Comparison of ENCODE assay signal across 7 mouse cellular contexts in genomic region chr8:80738046-80738387, GRCm38 (mm10). TPM values are rescaled to one million over a fixed set of nuclear protein-coding genes. Genes with fewer than 3 reads are reported as not detected.
DNase-seq lines count a peak whose midpoint lies in the region; ATAC-seq and TF ChIP-seq lines count a peak whose summit lies in the region.

No protein-coding gene starts in this region.

- TF ChIP-seq CTCF in CH12.LX (conservative IDR thresholded peaks at IDR 0.05 in 1 of 2, IDR thresholded peaks at IDR 0.05 in 1 of 2; ENCODE audit: low read depth in 2 of 2, low read length in 2 of 2), result no peak

- H3K79me2 ChIP-seq in CH12.LX (replicated peaks; ENCODE audit: control insufficient read depth, extremely low read depth, insufficient read depth, poor library complexity, severe bottlenecking), result peaks cover 33% of the 10 kb centered on the region

- H3K9me3 ChIP-seq in CH12.LX (replicated peaks; ENCODE audit: low read length), result no peaks in the 10 kb centered on the region
- H3K9me3 ChIP-seq in forebrain, embryonic 13.5 days (replicated peaks), result no peaks in the 10 kb centered on the region
- H3K9me3 ChIP-seq in hindbrain, embryonic 14.5 days (ENCODE audit: control insufficient read depth, low read length), result no peaks in the 10 kb centered on the region
- H3K9me3 ChIP-seq in midbrain, embryonic 10.5 days (replicated peaks), result no peaks in the 10 kb centered on the region

- in situ Hi-C loops in CH12.LX (cut with MboI; ENCODE audit: low pct_ligation_motif_present, low pct_unique_long_range_greater_than_20kb, low sequenced_read_pairs), result no loop called here

- no peak for TF ChIP-seq POLR2A in CH12.LX (IDR thresholded peaks at IDR 0.05; ENCODE audit: low read depth, low read length)

- H3K27me3 ChIP-seq in CH12.LX (replicated peaks), result no peaks in the 10 kb centered on the region
- H3K27me3 ChIP-seq in forebrain, embryonic 13.5 days, result no peaks in the 10 kb centered on the region
- H3K27me3 ChIP-seq in hindbrain, embryonic 14.5 days (ENCODE audit: control insufficient read depth, insufficient read depth, low read length), result no peaks in the 10 kb centered on the region
- no peaks in the 10 kb centered on the region for H3K27me3 ChIP-seq in midbrain, embryonic 10.5 days (ENCODE audit: low read depth, poor library complexity, severe bottlenecking)

- peak overlapping the region; percentile 82 for H3K4me2 ChIP-seq in CH12.LX (ENCODE audit: insufficient read depth, low read depth, poor library complexity, severe bottlenecking)
- peak overlapping the region; percentile 85 for H3K4me2 ChIP-seq in forebrain, embryonic 13.5 days
- H3K4me2 ChIP-seq in hindbrain, embryonic 14.5 days (replicated peaks), result peak overlapping the region; percentile 71

- peak overlapping the region; percentile 79 to 95 (median 87) for H3K4me3 ChIP-seq in CH12.LX (replicated peaks in 1 of 3; ENCODE audit: low read depth in 2 of 3, low read length in 2 of 3, poor library complexity in 1 of 3)
- peak overlapping the region; percentile 90 for H3K4me3 ChIP-seq in forebrain, embryonic 13.5 days
- H3K4me3 ChIP-seq in hindbrain, embryonic 14.5 days (replicated peaks; ENCODE audit: low read length), result peak overlapping the region; percentile 74
- peak overlapping the region; percentile 92 for H3K4me3 ChIP-seq in midbrain, embryonic 10.5 days

- TF ChIP-seq RAD21 in CH12.LX (IDR thresholded peaks at IDR 0.05; ENCODE audit: low read depth, low read length), result no peak

- no peak for ATAC-seq in forebrain, embryonic 13.5 days
- ATAC-seq in hindbrain, embryonic 14.5 days (ENCODE audit: low FRiP score), result no peak
- no peak for ATAC-seq in granulocyte monocyte progenitor cell, adult 5-6 weeks (replicated peaks; ENCODE audit: poor library complexity, severe bottlenecking)

- peaks cover 3 to 26% of the 10 kb centered on the region in 2 experiments; a peak in 3 of 4 replicates for H3K4me1 ChIP-seq in CH12.LX (ENCODE audit: control insufficient read depth in 1 of 2, insufficient read depth in 2 of 2)
- peaks cover 11% of the 10 kb centered on the region for H3K4me1 ChIP-seq in forebrain, embryonic 13.5 days
- peaks cover 8% of the 10 kb centered on the region; the same call in 1 of the 2 replicates for H3K4me1 ChIP-seq in hindbrain, embryonic 14.5 days (replicated peaks; ENCODE audit: control insufficient read depth, insufficient read depth, low read length)
- H3K4me1 ChIP-seq in midbrain, embryonic 10.5 days, result peaks cover 18% of the 10 kb centered on the region

- peaks cover 9 to 21% of the 10 kb centered on the region in 2 experiments for H3K36me3 ChIP-seq in CH12.LX (replicated peaks in 1 of 2; ENCODE audit: control insufficient read depth in 1 of 2, insufficient read depth in 1 of 2, low read length in 1 of 2)
- peaks cover 23% of the 10 kb centered on the region for H3K36me3 ChIP-seq in forebrain, embryonic 13.5 days (ENCODE audit: poor library complexity, severe bottlenecking)
- peaks cover 28% of the 10 kb centered on the region for H3K36me3 ChIP-seq in hindbrain, embryonic 14.5 days (replicated peaks; ENCODE audit: control insufficient read depth, insufficient read depth)
- H3K36me3 ChIP-seq in midbrain, embryonic 10.5 days, result peaks cover 34% of the 10 kb centered on the region

- H3K9ac ChIP-seq in CH12.LX (ENCODE audit: insufficient read depth, low read depth), result peak overlapping the region; percentile 88
- H3K9ac ChIP-seq in forebrain, embryonic 13.5 days, result peak overlapping the region; percentile 97
- H3K9ac ChIP-seq in hindbrain, embryonic 14.5 days, result peak overlapping the region; percentile 73

- H3K27ac ChIP-seq in CH12.LX (ENCODE audit: insufficient read depth, low read depth), result peak overlapping the region; percentile 90
- peak overlapping the region; percentile 100 for H3K27ac ChIP-seq in forebrain, embryonic 13.5 days
- peak overlapping the region; percentile 95 for H3K27ac ChIP-seq in hindbrain, embryonic 14.5 days
- H3K27ac ChIP-seq in midbrain, embryonic 10.5 days (replicated peaks), result peak overlapping the region; percentile 98

- dilution Hi-C loops in CH12.LX (cut with MboI; ENCODE audit: extremely low pct_ligation_motif_present, extremely low pct_unique_long_range_greater_than_20kb, low sequenced_read_pairs), result no loop called here

- 0% methylated on average over 5 of the region's 5 CpGs for WGBS in forebrain, embryonic 13.5 days
- WGBS in hindbrain, embryonic 14.5 days, result 0% methylated on average over 5 of the region's 5 CpGs
- WGBS in midbrain, embryonic 10.5 days, result 0% methylated on average over 5 of the region's 5 CpGs

- DNase-seq in 416B (ENCODE audit: low read depth) (peak; percentile 15), CH12.LX (ENCODE audit: extremely low read depth) (no peak)
- DNase-seq in hindbrain, embryonic 14.5 days (ENCODE audit: low spot score), result peak; percentile 36
- DNase-seq in midbrain, embryonic 10.5 days (ENCODE audit: low spot score), result no peak
- DNase-seq in urinary bladder, adult 18-20 months (ENCODE audit: low spot score in 2 of 2), result no peak

- TF ChIP-seq EP300 in CH12.LX (IDR thresholded peaks at IDR 0.05; ENCODE audit: low read length), result no peak

TF ChIP-seq in CH12.LX, 34 proteins besides CTCF, POLR2A, EP300 and RAD21:
- TF ChIP-seq IRF4 (IDR thresholded peaks at IDR 0.05; ENCODE audit: low read depth, low read length) (no peak), CHD2 (IDR thresholded peaks at IDR 0.05; ENCODE audit: low read length) (no peak), USF2 (conservative IDR thresholded peaks at IDR 0.05; ENCODE audit: low read depth, low read length) (no peak), GABPA (IDR thresholded peaks at IDR 0.05; ENCODE audit: insufficient replicate concordance, low read depth, low read length) (no peak), RCOR1 (conservative IDR thresholded peaks at IDR 0.05; ENCODE audit: low read depth, low read length) (no peak), ZNF384 (IDR thresholded peaks at IDR 0.05; ENCODE audit: low read depth, low read length) (no peak)

RNA-seq across cellular contexts. Expression of gene Smarca5, which starts 1.3 kb away (rescaled TPM):
- 54.4 and 74.8 TPM in 2 replicates for total RNA-seq in CH12.LX (2012; rRNA removed)
- total RNA-seq in CH12.LX (2014; rRNA removed), result 109 and 133 TPM in 2 replicates
- 77.1 and 96.6 TPM in 2 replicates for polyA plus RNA-seq in CH12.LX (2012; ENCODE audit: insufficient read length, low read depth)
- polyA plus RNA-seq in forebrain, embryonic 13.5 days (2015; fragmentation: Nextera tagmentation; extraction: Ambion mirVana), result 101 and 102 TPM in 2 replicates
- polyA plus RNA-seq in hindbrain, embryonic 14.5 days (2014; fragmentation: Nextera tagmentation; extraction: Ambion mirVana), result 56.7 and 61.3 TPM in 2 replicates
- 112 and 113 TPM in 2 replicates for polyA plus RNA-seq in midbrain, embryonic 10.5 days (2016; fragmentation: Nextera tagmentation; extraction: Ambion mirVana)
- total RNA-seq in granulocyte monocyte progenitor cell, adult 5-6 weeks (2014; fragmentation: Nextera tagmentation), result 83.6 and 94.2 TPM in 2 replicates
- 187 and 226 TPM in 2 replicates for total RNA-seq in granulocyte monocyte progenitor cell, adult 5-6 weeks (2017)

Comparison
In these comparisons a context has a peak if more than half of its experiments do, and no peak if none do; other contexts are left out.
1. DNase-seq: peak in 416B (single experiment) and hindbrain, embryonic 14.5 days (single experiment); none in CH12.LX (single experiment), midbrain, embryonic 10.5 days (single experiment) and urinary bladder, adult 18-20 months (0 of 2).
2. Peak in every context shown above with its lines, with median percentiles within 50 percentile points of each other: H3K27ac ChIP-seq, H3K4me2 ChIP-seq, H3K4me3 ChIP-seq and H3K9ac ChIP-seq.